Mouse (Mus musculus): ENCODE measurements around the gene Ethe1. TPM values are rescaled to one million over a fixed set of nuclear protein-coding genes. Genes with fewer than 3 reads are reported as not detected.

Gene Ethe1
- total RNA-seq, 2 experiments from 2014 or later, result 14.4 to 14.6 TPM

- intact Hi-C loops (cut with DNase I), result loop anchor here (1.0 kb wide), 1 partner anchor 41 kb away; no protein-coding TSS in a partner anchor
- peak; percentile 69 for TF ChIP-seq CTCF (IDR thresholded peaks at IDR 0.05)
- Histone ChIP-seq H3K4me3 (no peak overlapping the region), H3K27ac (no peak overlapping the region)
- no peak for DNase-seq (ENCODE audit: extremely low spot score in 1 of 2, low spot score in 2 of 2)
Measured at GRCm38 (mm10) chr7:24642491-24642890, 55.1 kb downstream of the Ethe1 start.

- H3K4me3 ChIP-seq, result no peak overlapping the region
- DNase-seq (ENCODE audit: extremely low spot score in 1 of 2, low spot score in 2 of 2), result no peak
- TF ChIP-seq CTCF (IDR thresholded peaks at IDR 0.05), result no peak
- no peak overlapping the region for H3K27ac ChIP-seq
- intact Hi-C loops (cut with DNase I), result no loop called here
Measured at GRCm38 (mm10) chr7:24644492-24644891, 57.1 kb downstream of the Ethe1 start.

- Histone ChIP-seq H3K4me3 (no peak overlapping the region), H3K27ac (no peak overlapping the region)
- no peak for TF ChIP-seq CTCF (IDR thresholded peaks at IDR 0.05)
- DNase-seq (ENCODE audit: extremely low spot score in 1 of 2, low spot score in 2 of 2), result no peak
- intact Hi-C loops (cut with DNase I), result no loop called here
Measured at GRCm38 (mm10) chr7:24644996-24645395, 57.7 kb downstream of the Ethe1 start.

- no peak for TF ChIP-seq CTCF (IDR thresholded peaks at IDR 0.05)
- no peak overlapping the region for H3K27ac ChIP-seq
- intact Hi-C loops (cut with DNase I), result no loop called here
- DNase-seq (ENCODE audit: extremely low spot score in 1 of 2, low spot score in 2 of 2), result no peak
- no peak overlapping the region for H3K4me3 ChIP-seq
Measured at GRCm38 (mm10) chr7:24646486-24646885, 59.1 kb downstream of the Ethe1 start.

GRCm38 (mm10) chr7:24653681-24654080 is 66.3 kb downstream of the Ethe1 start:
- TF ChIP-seq CTCF (IDR thresholded peaks at IDR 0.05), result peak; percentile 92
- intact Hi-C loops (cut with DNase I), result loop anchor here (2.0 kb wide), 1 partner anchor 53 kb away; no protein-coding TSS in a partner anchor
- Histone ChIP-seq H3K4me3 (no peak overlapping the region), H3K27ac (no peak overlapping the region)
- peak in 1 of 2 experiments; percentile 31 for DNase-seq (ENCODE audit: extremely low spot score in 1 of 2, low spot score in 2 of 2)

Other genes with a start within 250 kb of the Ethe1 start
- not detected for gene Lypd5, start 238.3 kb upstream of the Ethe1 start, total RNA-seq (2021)
- gene Kcnn4, start 217.3 kb upstream of the Ethe1 start, total RNA-seq (2021), result under 1 TPM; 0.19 to 0.45 TPM
- gene Smg9, start 187.9 kb upstream of the Ethe1 start, total RNA-seq (2021), result 10 to 100 TPM; 43.7 to 47.5 TPM
- gene Irgc1, start 135.2 kb upstream of the Ethe1 start, total RNA-seq (2021), result under 1 TPM in 1 of 2 experiments, not detected in 1; 0.77 TPM
- gene Plaur, start 125.1 kb upstream of the Ethe1 start, total RNA-seq (2021), result 1 to 10 TPM; 1.0 to 1.1 TPM
- 100 to 1,000 TPM; 213 to 219 TPM for gene Cadm4, start 105.5 kb upstream of the Ethe1 start, total RNA-seq (2021)
- gene Zfp428, start 80.5 kb upstream of the Ethe1 start, total RNA-seq (2021), result 10 to 100 TPM; 45.9 to 46.0 TPM
- not detected for gene AC161166.1, start 75.1 kb upstream of the Ethe1 start, total RNA-seq (2021)
- 10 to 100 TPM; 81.6 to 84.3 TPM for gene Irgq, start 56.9 kb upstream of the Ethe1 start, total RNA-seq (2021)
- not detected for gene Pinlyp, start 41.4 kb upstream of the Ethe1 start, total RNA-seq (2021)
- gene Xrcc1, start 41.3 kb upstream of the Ethe1 start, total RNA-seq (2021), result 10 to 100 TPM; 32.8 to 39.5 TPM
- gene Zfp575, start 98 bp downstream of the Ethe1 start, total RNA-seq (2021), result 1 to 10 TPM; 6.8 to 6.9 TPM
- not detected for gene Phldb3, start 23.2 kb downstream of the Ethe1 start, total RNA-seq (2021)
- gene Lypd3, start 49.0 kb downstream of the Ethe1 start, total RNA-seq (2021), result under 1 TPM; 0.20 to 0.63 TPM
- gene Tex101, start 89.1 kb downstream of the Ethe1 start, total RNA-seq (2021), result not detected
- not detected for gene BC049730, start 121.7 kb downstream of the Ethe1 start, total RNA-seq (2021)
- gene Gm4763, start 139.4 kb downstream of the Ethe1 start, total RNA-seq (2021), result not detected
- not detected for gene Cd177, start 172.8 kb downstream of the Ethe1 start, total RNA-seq (2021)
- gene Ceacam10, start 189.7 kb downstream of the Ethe1 start, total RNA-seq (2021), result not detected

Measured in left cerebral cortex, adult 2 months (tissue).